Mouse (Mus musculus): ENCODE measurements around the gene Serpinb1c. TPM values are rescaled to one million over a fixed set of nuclear protein-coding genes. Genes with fewer than 3 reads are reported as not detected.

The Serpinb1c gene
- polyA plus RNA-seq, 1 experiment from 2014 or later: not detected

- Histone ChIP-seq H3K27me3 (no peaks in the 10 kb centered on the region), H3K36me3 (no peaks in the 10 kb centered on the region), H3K4me2 (replicated peaks) (no peak overlapping the region), H3K4me3 (no peak overlapping the region), H3K4me1 (no peaks in the 10 kb centered on the region), H3K9me3 (no peaks in the 10 kb centered on the region), H3K27ac (replicated peaks) (no peak overlapping the region), H3K9ac (replicated peaks) (no peak overlapping the region)
- ATAC-seq (replicated peaks): no peak
- 67% methylated on average over 6 of the region's 6 CpGs for WGBS
These were observed 64.8 kb downstream of the Serpinb1c start for GRCm38 (mm10) chr13:32833237-32833636.

- Histone ChIP-seq H3K4me2 (replicated peaks) (no peak overlapping the region), H3K27ac (replicated peaks) (no peak overlapping the region), H3K4me1 (no peaks in the 10 kb centered on the region), H3K36me3 (no peaks in the 10 kb centered on the region), H3K4me3 (no peak overlapping the region), H3K9ac (replicated peaks) (no peak overlapping the region), H3K9me3 (no peaks in the 10 kb centered on the region), H3K27me3 (no peaks in the 10 kb centered on the region)
- 71% methylated on average over 3 of the region's 3 CpGs for whole genome bisulfite sequencing
- ATAC-seq (replicated peaks): no peak
These were observed 65.2 kb downstream of the Serpinb1c start for GRCm38 (mm10) chr13:32832776-32833175.

GRCm38 (mm10) chr13:32831505-32832273 lies 66.3 kb downstream of the Serpinb1c start:
- Histone ChIP-seq H3K4me3 (no peak overlapping the region), H3K27me3 (no peaks in the 10 kb centered on the region), H3K27ac (replicated peaks) (no peak overlapping the region), H3K9me3 (no peaks in the 10 kb centered on the region), H3K4me2 (replicated peaks) (no peak overlapping the region), H3K4me1 (no peaks in the 10 kb centered on the region), H3K36me3 (no peaks in the 10 kb centered on the region), H3K9ac (replicated peaks) (no peak overlapping the region)
- ATAC-seq (replicated peaks): no peak
- 83% methylated on average over 3 of the region's 3 CpGs for WGBS

Other genes with a start within 250 kb of the Serpinb1c start
- gene Mylk4, start 114.3 kb downstream of the Serpinb1c start, polyA plus RNA-seq (2015; fragmentation: Nextera tagmentation; extraction: Ambion mirVana): 0.06 TPM in 1 of 2 replicates, not detected in the other
- gene Wrnip1, start 96.2 kb downstream of the Serpinb1c start, polyA plus RNA-seq (2015; fragmentation: Nextera tagmentation; extraction: Ambion mirVana): 37.6 and 39.3 TPM in 2 replicates
- gene D930007J09Rik, start 95.4 kb downstream of the Serpinb1c start, polyA plus RNA-seq (2015; fragmentation: Nextera tagmentation; extraction: Ambion mirVana): not detected in 2 replicates
- 0.67 and 1.6 TPM in 2 replicates for gene Serpinb1a, start 47.0 kb downstream of the Serpinb1c start, polyA plus RNA-seq (2015; fragmentation: Nextera tagmentation; extraction: Ambion mirVana)
- 1.1 and 1.6 TPM in 2 replicates for gene Serpinb6b, start 67.0 kb upstream of the Serpinb1c start, polyA plus RNA-seq (2015; fragmentation: Nextera tagmentation; extraction: Ambion mirVana)
- gene Serpinb9, start 105.0 kb upstream of the Serpinb1c start, polyA plus RNA-seq (2015; fragmentation: Nextera tagmentation; extraction: Ambion mirVana): 0.98 and 1.5 TPM in 2 replicates
- gene Serpinb9b, start 129.2 kb upstream of the Serpinb1c start, polyA plus RNA-seq (2015; fragmentation: Nextera tagmentation; extraction: Ambion mirVana): 0.28 and 0.34 TPM in 2 replicates
- 3.1 and 4.9 TPM in 2 replicates for gene Serpinb1b, start 180.4 kb upstream of the Serpinb1c start, polyA plus RNA-seq (2015; fragmentation: Nextera tagmentation; extraction: Ambion mirVana)

Data from forebrain, embryonic 15.5 days (tissue).